Mouse (Mus musculus) erythroblast, embryonic 14.5 days (primary cell): ENCODE measurements around the gene Cmc1. TPM values are rescaled to one million over a fixed set of nuclear protein-coding genes. Genes with fewer than 3 reads are reported as not detected.

ENCODE experiments used
- H3K27me3 ChIP-seq: 2 replicates; pipeline ENCODE4 v1.6.1; 2012; ENCODE audit warnings: inconsistent platforms; ENCODE audit not compliant: control insufficient read depth
- H3K36me3 ChIP-seq: 2 replicates; pipeline ENCODE4 v1.6.1; 2012; ENCODE audit warnings: mild to moderate bottlenecking, inconsistent platforms; ENCODE audit not compliant: control insufficient read depth
- H3K4me1 ChIP-seq: 2 replicates; pipeline ENCODE4 v1.6.1; 2012; ENCODE audit warnings: inconsistent platforms; ENCODE audit not compliant: control insufficient read depth
- H3K4me3 ChIP-seq: replicated peaks from 2 replicates; pipeline ENCODE3; 2012; ENCODE audit warnings: moderate library complexity, mild to moderate bottlenecking, inconsistent platforms
- H3K9me3 ChIP-seq: 2 replicates; pipeline ENCODE4 v1.6.1; 2012; ENCODE audit warnings: low read length, inconsistent platforms, mixed read lengths; ENCODE audit not compliant: control insufficient read depth
- GATA1 ChIP-seq: IDR thresholded peaks from 2 replicates; pipeline ENCODE4 v1.6.1; 2012; ENCODE audit warnings: low read length, inconsistent platforms, mixed read lengths
- TAL1 ChIP-seq: IDR thresholded peaks from 3 replicates; pipeline ENCODE4 v1.6.1; 2012; ENCODE audit warnings: low read length, inconsistent platforms, mixed read lengths
- polyA plus RNA-seq: library from polyadenylated mRNA; stranded (reverse); fragments of >175 nt; gene quantifications from 2 replicates; pipeline ENCODE4 v1.2.3, GENCODE M21; 2012

Gene Cmc1
- polyA plus RNA-seq, 1 experiment: 0.16 TPM

DNA sequence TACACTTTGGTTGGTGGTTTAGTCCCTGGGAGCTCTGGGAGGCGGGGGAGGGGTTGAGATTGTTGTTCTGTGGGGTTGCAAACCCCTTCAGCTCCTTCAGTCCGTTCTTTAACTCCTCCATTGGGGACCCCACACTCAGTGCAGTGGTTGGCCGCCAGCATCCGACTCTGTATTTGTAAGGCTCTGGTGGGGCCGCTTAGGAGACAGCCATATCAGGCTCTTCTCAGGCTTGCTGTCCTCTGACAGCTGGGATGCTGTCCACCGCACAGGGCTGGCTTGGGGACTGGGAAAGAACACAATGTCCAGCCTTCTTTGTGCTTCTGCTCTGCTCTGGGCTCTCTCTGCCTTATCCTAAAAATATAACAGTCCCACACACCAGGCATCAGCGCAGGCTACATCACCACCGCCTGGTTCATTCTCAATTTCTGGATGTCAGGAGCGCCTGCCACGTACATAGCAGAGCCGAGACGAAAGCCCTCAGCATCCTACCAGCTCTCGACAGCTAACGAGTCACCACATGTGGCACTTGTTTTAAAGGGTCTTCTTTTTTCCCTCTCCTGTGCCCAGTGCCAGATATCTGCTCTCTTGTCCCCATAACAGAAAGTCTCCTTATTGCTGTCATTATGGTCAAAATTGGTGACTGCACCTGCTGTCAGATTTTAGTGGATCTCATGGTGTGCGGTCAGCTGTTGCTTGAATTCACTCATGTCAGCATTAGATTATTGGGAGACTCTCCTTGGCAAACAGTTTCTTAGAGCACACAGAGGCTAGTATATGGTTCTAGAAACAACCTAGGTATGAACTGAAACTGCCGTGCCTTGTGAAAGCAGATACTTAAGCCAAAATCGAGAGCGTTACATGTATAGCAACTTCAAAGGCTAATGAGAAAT lies 29.4 kb upstream of the Cmc1 start:
- Histone ChIP-seq H3K4me3 (no peak overlapping the region), H3K27me3 (no peaks in the 10 kb centered on the region), H3K9me3 (peaks cover 3% of the 10 kb centered on the region; the same call in 1 of the 2 replicates), H3K36me3 (no peaks in the 10 kb centered on the region), H3K4me1 (no peaks in the 10 kb centered on the region)
- TF ChIP-seq GATA1 (no peak), TAL1 (no peak)

DNA sequence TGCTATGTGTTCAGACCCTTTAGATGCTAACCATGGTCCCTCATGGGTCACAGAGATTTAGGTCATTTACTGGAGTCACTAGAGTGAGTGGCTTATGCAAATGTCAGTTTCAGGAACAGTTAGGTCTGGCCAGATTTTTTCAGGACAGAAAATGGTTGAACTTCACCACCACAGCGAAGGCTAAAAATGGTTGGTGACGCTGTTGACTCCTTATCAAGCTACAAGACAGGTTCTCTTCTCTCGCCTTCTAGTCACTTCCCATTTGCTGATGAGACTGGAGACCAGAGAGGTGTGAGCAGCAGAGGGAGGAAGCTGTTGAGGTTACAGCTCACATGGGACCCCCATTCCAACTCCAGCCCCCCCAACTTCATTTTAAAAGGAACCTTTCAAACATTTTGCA lies 26.7 kb upstream of the Cmc1 start:
- TF ChIP-seq GATA1 (no peak), TAL1 (no peak)
- no peaks in the 10 kb centered on the region for H3K36me3 ChIP-seq
- no peak overlapping the region for H3K4me3 ChIP-seq

DNA sequence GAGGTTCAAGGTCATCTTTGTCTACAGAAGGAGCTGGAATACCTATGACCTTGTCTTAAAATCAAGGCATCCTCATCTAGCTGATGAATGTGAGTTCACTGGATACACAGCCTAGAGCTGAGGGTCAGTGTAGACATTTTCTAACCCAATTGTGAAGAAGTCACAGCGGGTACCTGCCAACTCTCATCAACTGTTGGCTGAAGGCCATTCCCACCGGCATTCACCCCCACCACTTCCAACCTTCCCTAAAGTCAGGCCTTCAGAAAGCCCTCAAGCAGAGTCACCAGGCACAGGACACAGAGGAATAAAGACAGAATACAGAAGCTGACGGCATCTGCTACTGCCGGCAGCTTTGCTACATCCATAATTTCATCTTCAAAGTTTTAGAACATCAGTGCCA lies 25.4 kb upstream of the Cmc1 start:
- no peak overlapping the region for H3K4me3 ChIP-seq
- H3K27me3 ChIP-seq: no peaks in the 10 kb centered on the region
- no peaks in the 10 kb centered on the region for H3K4me1 ChIP-seq
- TF ChIP-seq GATA1 (no peak), TAL1 (no peak)
- H3K9me3 ChIP-seq: no peaks in the 10 kb centered on the region
- H3K36me3 ChIP-seq: no peaks in the 10 kb centered on the region

More for the DNA sequence above, 26.7 kb upstream of the Cmc1 start:
- H3K27me3 ChIP-seq: no peaks in the 10 kb centered on the region
- no peaks in the 10 kb centered on the region; the same call in 1 of the 2 replicates for H3K9me3 ChIP-seq
- H3K4me1 ChIP-seq: no peaks in the 10 kb centered on the region

DNA sequence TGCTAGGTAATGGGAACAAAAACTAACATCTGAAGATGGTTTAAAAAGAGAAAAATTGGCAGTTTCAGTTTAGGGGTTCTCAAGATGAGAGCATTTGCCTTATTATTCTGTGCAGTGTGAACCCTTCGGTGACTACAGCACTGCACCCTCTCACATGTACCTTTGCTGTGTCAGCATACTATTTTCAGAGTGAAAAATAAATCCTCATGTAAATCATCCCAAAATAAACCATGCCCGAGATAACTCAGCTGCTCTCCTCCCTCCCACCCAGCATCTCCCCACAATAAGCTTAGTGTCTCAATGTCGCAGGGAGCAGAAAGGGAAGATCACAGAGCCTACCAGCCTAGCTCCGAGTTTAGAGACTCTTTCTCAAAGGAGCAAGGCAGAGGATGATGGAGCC lies 23.1 kb upstream of the Cmc1 start:
- no peaks in the 10 kb centered on the region for H3K4me1 ChIP-seq
- TF ChIP-seq GATA1 (no peak), TAL1 (no peak)
- no peaks in the 10 kb centered on the region for H3K27me3 ChIP-seq
- H3K9me3 ChIP-seq: no peaks in the 10 kb centered on the region
- no peaks in the 10 kb centered on the region for H3K36me3 ChIP-seq
- no peak overlapping the region for H3K4me3 ChIP-seq

DNA sequence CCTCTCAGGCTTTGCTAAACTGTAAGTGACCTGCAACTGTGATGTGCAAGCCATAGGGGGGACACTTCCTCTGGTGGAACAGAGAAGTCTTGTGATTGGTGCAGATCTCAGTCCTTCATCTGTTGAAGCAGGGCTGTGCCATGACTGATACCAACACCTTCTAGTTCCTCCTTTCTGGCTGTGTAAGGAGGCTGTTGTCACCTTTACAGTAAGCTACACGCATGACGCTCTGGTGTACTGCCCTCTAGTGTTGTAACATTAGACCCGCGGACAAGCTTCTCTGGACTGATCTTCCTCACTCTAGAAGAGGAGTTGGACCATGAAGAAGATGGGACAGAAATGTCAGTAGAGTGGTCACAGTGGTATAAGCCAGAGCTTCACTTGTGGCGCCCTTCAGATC lies 18.6 kb upstream of the Cmc1 start:
- Histone ChIP-seq H3K36me3 (no peaks in the 10 kb centered on the region), H3K4me3 (no peak overlapping the region), H3K9me3 (no peaks in the 10 kb centered on the region), H3K27me3 (no peaks in the 10 kb centered on the region), H3K4me1 (no peaks in the 10 kb centered on the region)
- TF ChIP-seq TAL1: no peak
- no peak for TF ChIP-seq GATA1

DNA sequence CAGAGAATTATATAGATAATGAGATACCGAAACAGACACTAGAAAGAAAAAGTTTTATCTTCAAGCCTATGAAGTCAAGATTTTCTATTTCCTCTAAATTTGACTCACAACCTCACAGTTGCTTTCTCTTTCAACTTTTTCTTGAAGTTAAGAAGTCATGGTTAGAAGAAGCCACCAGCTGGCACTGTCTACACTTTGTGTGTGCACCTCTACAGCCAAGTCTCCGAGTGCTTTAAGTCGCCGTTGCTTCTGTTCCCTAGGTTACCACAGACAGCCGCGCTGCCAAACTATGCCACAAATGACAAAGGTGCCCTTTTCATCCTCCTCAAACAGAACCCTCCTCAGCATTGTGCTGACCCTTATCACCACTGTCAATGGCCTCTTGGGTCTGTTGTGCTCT lies 17.6 kb upstream of the Cmc1 start:
- no peaks in the 10 kb centered on the region for H3K4me1 ChIP-seq
- H3K36me3 ChIP-seq: no peaks in the 10 kb centered on the region
- TF ChIP-seq TAL1 (no peak), GATA1 (no peak)
- no peak overlapping the region for H3K4me3 ChIP-seq
- no peaks in the 10 kb centered on the region for H3K9me3 ChIP-seq
- H3K27me3 ChIP-seq: no peaks in the 10 kb centered on the region

DNA sequence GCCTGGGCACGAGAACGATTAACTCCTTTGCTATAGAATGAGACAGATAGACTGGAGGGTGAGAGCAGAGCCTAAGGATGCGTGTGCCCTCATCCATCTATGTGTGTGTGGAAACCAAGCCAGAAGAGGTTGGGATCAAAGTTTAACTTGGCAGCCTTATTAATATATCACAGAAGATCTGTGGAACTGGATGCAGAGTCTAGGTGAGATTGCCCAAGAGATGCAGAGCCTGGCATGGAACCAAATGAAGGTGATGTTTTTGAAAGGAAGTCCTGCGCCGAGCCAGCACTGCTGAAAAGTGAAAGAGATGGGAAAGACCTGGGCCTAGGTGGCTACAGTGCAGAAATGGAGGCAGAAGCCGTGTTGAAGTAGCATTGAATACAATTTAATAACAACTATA lies 11.6 kb upstream of the Cmc1 start:
- Histone ChIP-seq H3K4me3 (no peak overlapping the region), H3K27me3 (no peaks in the 10 kb centered on the region), H3K4me1 (peaks cover 1% of the 10 kb centered on the region), H3K9me3 (no peaks in the 10 kb centered on the region), H3K36me3 (no peaks in the 10 kb centered on the region)
- TF ChIP-seq GATA1 (no peak), TAL1 (no peak)

DNA sequence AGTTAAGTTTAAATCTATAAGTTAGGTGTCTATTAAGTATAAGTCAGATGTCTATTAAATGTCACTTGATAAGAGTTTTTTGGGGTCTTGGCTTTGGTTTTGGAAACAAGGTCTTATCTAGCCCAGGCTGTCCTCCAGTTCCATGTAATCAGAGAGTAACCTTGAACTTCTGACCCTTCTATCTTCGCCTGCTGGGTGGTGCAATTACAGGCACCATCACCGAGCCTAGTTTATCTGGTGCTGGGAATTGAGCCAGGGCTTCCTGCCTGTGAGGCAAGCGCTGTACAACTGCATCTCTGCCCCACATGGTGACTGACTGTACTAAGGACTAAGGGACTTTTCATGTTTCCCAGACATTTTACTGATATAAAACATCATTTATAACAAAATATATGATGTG lies 10.0 kb upstream of the Cmc1 start:
- Histone ChIP-seq H3K4me3 (no peak overlapping the region), H3K9me3 (no peaks in the 10 kb centered on the region), H3K36me3 (no peaks in the 10 kb centered on the region), H3K27me3 (no peaks in the 10 kb centered on the region), H3K4me1 (peaks cover 1% of the 10 kb centered on the region)
- no peak for TF ChIP-seq GATA1
- TF ChIP-seq TAL1: no peak

DNA sequence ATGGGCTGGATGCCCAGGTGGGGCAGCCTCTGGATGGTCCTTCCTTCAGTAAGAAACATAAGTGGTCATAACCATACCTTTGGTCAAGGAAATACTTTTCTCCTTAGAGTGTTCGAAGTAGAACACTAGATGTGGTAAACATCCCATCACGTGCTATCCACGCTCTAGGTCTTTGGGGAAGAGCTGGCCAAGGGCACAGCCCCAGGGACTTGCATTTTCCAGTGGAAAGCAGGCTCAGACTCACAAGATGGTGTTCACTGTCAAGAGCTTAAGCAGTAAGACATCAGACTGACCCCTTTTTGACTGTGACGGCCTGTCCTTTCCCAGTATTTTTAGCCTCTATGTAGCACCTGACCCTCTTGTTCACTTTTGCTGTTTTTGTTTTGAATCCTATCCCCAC lies 8.2 kb upstream of the Cmc1 start:
- no peaks in the 10 kb centered on the region for H3K9me3 ChIP-seq
- H3K4me3 ChIP-seq: no peak overlapping the region
- no peaks in the 10 kb centered on the region for H3K36me3 ChIP-seq
- TF ChIP-seq TAL1 (no peak), GATA1 (no peak)
- peaks cover 1% of the 10 kb centered on the region for H3K4me1 ChIP-seq
- H3K27me3 ChIP-seq: no peaks in the 10 kb centered on the region
